Mouse (Mus musculus) mesoderm, embryonic 11.5 days (tissue): Measurements from ENCODE around the gene Dohh.

ENCODE experiments used
- DNase-seq: peaks from one replicate; pipeline ENCODE4 v3.0.0-alpha.2; 2012; ENCODE audit warnings: low read depth, low spot score

Dohh gene

DNA sequence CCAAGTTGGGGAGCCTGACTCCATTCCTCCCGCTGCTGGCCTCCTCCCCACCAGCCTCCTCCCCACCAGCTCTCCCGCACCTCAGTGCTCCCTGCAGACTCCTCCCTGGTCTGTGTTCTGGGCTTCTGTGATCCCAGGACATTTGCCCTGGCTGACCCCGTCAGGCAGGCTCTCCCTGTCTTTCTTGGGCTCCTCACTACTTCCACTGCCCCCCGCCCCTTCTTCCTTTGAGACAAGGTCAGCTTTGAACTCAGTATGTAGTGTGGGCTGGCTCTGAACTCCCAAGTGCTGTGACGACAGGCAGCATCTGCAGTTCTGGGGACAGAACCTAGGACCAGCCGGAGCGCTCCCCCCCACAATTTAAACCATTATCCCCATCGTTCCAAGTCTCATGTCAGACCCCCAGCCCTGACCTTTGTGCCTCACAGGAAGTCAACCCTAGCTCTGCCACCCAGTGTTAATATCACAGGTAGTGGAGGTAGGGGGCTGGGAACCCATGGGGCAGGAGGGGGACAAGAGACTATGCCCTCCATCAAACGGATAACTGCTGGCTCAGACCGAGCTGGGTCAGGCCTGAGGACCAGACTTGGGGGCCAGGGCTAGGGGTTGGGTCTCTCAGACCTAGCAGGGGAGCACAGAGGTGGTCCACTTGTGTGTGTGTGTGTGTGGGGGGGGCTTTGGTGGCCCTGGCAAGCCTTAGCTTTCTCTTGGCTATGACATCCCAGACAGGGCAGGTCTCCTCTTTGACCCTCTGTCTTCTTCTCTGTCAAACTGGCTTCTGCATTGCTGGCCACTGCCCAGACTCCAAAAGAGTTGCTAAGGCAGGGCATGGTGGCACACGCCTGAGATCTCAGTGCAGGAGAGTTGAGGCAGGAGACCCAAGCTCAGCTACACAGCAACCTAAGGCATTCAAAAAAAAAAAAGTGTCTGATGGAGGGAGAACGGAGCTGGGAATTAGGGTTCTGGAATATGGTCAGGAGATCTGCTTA is 33.3 kb downstream of the Dohh start:
- no peak for DNase-seq

DNA sequence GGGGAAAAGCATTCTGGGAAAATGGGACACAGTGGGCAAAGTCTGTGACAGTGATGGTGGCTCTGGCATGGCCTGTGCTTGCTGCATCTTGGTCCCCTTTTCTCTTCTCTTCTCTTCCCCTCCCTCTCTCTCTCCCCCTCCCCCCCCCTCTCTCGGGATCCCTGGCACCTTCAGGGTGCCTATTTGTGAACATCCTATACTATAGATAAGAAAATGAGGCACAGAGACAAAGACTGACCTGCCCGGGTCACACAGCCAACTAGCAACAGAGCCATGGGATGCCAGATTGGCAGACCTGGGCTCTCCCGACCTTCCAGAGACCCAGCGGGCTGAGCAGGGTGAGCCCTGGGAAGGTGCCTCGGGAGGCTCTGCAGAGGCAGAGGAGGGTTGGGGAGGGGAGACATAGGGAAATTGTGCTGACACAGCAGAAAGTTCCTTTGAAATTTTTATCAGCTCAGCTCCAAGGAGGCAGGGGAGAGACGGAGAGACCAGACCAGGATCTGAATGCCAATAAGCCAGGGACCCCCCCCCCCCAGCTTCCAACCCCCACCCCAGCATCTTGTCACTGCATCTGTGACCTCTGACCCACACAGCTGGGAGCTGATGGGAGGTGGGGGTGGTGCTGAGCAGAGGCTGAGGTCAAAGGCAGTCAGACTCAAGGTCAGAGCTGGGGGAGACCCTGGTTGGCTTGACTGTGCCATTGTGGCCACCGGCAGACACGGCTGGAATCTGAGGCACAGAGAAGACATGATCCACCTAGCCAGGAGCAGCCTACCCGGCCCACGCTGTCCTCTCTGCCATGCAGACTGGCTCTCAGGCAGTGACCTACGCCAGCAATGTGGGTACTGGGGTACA is 34.2 kb downstream of the Dohh start:
- no peak for DNase-seq

DNA sequence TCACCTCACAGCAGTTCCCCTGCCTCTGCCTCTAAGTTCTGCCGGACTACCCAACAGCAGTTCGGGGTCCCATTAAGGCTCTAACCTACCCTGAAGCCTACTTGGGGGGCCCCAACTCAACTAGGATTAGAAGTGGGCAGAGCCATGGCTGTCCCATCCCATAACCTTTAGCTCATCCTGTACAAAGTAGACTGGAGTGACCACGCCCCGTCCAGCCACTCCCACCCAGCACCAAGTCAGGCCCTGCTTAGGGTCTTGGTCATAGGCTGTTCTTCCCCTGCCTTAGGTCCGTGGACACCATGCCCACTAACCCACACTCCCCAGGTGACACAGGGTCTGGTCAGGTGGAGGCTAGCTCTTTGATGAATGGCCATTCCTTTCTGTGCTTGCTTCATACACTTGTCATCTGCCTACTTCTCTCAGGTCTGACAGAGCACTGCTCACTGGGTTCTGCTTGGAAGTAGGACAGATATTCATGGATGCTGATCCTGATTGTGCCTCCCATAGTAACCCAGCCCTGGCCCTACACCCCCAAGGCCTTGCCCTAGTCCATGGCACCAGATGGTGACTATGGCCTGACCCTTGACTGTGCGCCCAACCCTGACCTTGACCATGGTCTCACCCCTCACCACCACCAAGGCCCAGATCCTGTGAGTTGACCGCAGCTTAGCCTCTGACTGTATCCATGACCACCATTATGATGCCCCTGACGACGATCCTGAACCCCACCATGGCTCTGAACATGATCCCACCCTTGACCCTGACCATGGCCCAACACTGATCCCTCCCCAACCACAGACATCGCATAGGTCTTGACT is 35.1 kb downstream of the Dohh start:
- no peak for DNase-seq

DNA sequence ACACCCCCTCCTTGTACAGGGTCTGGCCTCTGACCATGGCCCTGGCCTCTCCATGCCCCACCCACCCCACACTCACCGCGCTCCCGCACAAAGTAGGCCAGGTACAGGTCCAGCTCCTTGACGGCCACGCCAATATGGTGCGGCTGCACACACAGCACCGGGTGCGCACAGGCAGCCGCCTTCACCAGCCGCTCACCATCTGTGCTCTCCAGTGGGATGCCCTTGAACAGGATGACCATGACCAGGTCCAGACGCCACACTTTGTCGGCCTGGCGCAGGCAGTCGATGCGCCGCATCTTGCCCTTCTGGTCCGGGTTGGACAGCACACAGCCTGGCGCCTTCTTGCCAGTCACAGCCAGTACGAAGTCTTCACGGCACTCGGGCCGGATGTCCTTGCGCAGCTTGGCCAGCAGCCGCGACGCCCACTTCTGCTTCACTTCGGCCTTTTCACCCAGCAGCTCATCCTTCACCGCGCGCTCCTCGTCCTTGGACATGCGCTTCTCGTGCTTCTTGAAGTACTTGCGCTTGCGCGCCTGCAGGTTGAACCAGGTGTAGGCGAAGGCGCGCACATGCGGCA is 36.1 kb downstream of the Dohh start:
- DNase-seq = no peak

DNA sequence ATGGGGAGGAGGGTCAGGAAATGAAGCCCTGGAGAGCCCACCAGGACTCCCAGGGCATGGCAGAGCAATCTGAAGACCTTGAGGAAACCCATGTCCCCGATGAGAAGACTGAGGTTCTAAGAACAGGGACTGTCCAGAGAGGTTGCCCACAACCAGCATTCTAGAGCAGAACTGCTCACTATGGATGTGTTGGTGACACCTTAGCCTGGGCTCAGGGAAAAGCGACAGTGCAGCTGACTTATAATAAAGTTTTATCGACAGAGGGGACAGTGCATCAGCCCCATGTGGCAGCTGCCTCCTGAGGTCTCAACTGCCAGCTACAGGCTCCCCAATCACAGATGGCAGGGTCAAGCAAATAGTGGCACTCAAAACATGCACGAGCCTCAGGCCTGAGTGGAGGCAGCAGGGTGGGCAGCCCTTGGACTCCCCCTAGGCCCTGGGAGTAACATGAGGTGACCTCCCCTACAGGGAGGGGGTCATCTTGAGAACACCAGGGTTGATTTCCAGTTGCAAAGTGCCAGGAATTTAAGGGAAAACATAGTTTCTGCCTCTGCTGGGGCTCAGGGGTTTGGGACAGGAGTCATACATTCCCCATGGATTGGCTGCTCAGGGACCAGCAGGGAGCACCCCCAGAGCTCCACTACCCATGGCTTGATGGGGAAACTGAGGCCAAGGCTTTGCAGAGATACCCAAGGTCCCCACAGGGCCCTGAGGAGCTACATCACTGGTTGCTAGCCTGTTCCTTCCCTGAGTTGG is 37.0 kb downstream of the Dohh start:
- no peak for DNase-seq

DNA sequence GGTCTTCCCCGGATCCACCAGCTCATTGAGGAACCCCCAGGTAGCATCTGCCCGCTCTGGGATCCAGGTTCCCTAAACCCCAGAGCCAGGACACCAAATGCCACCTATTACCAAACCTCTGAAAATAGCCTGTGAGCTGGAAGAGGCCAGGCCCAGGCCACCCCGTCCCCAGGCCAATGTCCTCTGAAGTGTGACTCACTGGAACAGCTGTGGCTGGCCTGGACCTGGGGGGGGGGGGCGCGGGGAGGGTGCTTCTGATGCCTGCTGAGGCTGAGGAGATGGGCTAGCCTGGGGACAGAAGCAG is 37.5 kb downstream of the Dohh start:
- DNase-seq = no peak

DNA sequence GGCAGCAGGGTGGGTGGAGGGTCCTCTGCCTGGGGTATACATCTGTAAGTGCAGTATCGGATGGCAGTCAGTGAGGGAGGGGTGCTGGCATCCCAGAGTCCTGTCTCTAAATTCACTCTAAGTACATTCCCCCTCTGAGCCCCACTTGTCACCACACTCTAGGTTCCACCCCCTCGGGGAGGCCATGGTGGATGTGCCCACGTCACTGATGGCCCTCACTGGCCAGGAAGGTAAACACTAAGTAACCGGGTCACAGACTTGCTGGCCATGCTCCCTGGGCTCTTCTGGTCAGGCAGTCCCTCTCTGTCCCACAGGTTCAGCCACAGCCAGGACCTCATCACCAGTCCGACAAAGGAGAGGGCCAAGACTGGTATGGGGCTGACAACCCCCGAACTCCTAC is 38.0 kb downstream of the Dohh start:
- DNase-seq = no peak

DNA sequence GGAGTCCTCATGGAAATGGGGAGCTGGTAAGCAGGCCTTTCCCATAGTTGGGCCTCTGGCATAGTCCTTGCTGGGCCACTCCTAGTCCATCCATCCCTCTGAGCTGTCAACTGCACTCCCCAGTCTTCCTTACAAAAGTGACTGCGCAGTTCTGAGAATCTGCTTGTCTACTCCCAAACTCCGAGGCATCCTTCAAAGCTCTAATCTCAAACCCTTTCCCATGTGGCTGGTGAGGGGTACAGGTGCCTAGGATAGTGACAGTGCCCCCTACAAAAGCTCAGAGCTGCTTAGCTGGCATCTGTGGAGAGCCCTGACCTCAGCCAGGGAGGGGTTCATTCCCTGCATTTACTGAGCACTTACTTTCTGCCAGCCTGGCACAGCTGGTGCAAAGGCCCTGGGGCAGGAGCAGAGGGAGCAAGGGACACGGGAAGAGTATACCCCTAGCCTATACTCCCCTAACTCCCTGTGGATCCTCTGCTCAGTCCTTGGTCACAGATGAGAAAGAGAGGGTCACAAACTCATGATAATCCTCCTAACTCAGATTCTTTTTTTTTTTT is 38.5 kb downstream of the Dohh start:
- no peak for DNase-seq

DNA sequence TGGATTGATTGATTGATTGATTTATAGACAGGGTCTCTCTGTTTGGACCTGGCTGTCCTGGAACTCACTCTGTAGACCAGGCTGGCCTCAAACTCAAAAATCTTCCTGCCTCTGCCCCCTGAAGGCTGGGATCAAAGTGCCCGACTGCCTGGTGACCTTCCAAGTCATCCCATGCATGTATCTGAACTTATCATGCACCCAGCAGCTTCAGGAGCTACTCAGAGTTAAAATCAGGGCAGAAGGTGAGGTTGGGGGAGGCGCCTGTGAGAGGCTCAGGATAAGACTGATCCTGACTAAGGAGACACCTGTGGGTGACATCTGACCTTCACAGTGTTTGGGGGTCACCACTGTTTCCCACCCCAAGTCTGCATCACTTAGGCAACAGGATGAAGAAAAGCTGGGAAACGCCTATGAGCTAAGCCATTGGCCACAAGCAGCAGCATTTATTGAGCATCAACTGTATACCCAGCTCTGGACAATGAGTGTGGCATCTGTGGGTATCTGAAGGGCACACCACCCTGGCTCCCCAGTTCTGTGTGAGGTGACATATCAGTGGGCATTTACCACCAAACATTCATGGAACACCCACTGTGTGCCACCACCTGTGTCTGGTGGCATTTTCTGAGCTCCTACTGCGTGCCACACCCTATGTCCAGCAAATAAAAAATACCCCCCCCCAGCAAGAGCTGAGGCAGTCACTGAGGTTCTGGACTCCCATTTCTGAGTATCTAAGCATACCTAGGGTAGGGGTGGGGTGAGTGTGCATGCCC is 39.4 kb downstream of the Dohh start:
- DNase-seq = no peak

DNA sequence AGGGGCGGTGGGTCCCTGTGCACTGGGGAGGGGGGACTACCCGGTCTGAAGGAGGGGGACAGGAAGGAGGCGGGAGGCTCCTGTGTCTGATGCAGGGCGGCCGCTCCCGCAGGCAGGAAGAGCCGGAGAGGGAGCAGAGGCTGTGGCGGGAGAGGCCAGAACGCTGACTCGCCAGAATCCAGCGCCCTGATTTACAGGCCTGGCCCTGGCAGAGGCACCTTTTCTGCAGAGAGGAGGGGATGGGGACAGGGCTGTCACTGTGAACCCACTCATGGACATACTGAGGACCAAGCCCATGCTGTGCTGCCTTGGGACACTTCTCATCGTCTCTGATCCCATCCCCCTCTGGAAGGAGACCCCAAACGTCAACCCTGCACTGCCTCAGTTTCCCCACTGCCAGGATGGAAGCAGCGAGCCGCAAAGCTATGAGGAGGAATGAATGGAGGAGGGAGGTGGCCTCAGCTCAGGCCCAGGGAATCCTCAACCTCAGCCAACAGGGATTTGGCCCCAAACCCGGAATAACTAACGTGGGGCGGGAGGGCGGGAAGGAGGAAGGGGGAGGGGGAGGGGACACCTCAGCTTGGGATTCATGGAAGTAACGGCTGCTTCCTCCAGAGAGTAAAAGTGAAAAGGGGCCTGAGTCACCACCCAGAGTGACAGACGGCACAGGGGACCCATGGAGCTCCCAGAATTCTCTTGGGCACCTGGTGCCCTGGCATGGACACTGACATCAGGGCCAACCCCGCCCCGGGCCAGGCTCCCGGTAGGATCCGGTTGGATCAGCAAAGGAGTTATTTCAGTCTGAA is 40.2 kb downstream of the Dohh start:
- DNase-seq = no peak

DNA sequence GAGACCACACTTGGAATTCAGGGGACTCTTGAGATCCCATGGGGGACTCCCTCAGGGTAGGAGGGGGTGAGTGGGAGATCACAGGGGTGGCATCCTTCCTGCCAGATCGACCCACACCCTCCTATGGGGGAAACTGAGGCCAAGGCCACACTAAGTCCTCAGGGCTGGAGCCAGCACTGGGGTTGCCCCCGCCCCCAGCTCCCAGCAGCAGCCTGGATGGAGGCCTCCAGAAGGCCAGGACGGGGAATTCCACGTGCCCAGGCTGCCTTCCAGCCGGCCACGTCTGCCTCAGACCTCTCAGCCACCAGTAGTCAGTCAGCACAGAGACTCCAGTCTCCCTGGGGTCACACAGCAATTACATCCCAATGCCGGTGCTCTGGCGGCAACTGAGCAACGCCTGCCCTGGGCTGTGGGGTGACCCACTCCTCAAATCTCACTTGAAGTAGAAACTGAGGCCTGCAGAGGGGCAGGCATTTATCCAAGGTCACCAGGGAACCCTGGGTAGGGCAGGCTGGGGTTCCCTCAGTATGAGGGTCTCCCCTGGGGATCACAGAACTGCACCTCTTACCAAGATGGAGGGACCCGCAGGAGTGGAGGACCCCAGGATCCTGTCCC is 41.1 kb downstream of the Dohh start:
- DNase-seq = no peak

DNA sequence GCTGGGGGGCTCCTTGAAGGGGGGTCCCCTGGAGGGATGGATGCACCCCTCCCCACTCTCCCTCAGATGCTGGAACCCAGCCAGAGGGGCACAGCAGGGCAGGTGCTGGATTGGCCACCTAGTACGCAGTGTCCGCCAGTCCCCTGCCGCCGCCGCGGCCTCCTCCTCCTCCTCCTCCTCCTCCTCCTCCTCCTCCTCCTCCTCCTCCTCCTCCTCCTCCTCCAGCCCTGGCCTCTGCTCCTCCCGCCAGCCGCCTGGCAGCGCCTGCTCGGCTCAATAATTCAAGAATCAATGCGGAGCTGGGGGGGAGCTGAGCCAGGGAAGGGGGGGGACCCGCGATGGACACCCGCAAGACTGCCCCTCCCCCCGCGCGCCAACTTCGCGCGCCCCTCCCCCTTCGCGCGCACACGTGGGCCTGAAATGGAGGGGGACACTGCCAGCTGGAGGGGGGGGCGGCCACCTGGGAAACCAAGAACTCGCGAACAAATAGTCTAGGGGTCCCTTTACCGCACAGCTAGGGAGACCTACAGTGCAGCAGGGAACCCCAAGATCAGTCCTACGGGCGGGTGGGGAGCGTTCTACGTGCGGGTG is 41.9 kb downstream of the Dohh start:
- no peak for DNase-seq

DNA sequence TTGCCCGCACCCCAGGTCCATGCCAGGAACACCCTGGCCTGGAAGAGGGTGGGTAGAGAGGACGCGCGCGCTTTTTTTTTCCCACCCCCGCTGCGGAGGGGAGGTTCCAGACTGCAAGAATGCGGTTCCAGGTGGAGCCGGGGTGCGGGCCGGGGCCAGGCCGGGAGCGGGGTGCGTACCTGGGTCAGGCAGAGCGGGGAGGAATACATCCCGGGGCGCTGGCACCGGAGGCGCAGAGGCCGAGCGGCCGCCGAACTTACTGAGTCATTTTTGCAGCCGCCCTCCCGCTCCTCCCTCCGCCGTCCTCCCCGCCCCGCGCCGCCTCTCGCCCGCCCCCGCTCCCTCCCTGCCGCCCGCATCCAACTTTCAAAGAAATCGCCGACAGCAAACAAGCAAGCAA is 42.7 kb downstream of the Dohh start:
- no peak for DNase-seq

DNA sequence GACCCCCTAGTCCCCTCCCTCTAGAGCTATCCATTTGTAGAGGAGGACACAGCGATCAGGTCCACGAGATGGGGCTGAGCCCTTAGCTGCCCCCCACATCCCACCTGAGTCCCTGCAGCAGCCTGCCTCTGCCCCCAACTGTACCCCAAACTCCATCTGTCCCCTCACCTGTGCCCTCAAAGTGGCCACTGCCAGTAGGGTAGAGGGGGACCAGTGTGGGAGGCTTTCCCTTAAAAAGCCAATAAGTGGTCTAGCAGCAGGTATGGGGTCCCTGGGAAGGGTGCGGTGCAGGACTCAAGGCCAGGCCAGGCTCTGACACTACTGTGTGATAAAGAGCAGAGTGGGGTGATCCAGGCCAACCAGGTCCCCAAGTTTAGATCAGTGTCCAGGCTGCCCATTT is 43.1 kb downstream of the Dohh start:
- no peak for DNase-seq

DNA sequence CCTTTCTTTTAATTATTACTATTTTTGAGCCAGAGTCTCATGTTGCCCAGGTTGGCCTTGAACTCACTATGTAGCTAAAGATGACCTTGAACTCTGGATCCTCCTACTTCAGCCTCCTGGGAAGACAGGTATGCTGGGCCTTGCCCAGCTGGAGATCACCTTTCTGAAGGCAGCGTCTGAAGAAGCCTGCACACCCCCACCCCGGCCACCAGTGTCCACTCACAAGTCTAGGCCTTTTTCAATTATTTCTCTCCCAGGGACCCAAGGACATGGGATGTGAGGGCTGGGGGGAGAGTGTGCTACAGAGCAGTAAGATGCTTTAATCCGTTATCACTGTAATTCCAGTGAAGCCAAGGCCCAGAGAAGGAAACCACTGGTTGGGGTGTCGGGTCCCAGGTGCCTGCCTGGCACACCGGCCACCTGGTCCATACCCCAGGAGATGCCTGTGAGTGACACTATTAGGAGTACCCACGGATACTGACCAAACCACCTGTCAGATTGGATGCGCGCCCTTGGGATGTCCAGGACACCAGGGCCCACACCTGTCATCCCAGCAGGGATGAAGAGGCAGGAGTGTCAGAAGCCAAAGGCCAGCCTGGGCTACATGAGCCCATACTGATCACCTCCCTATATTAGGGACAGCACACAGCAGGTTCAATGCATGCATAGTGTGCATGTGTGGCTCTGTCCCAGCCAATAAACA is 43.7 kb downstream of the Dohh start:
- DNase-seq = no peak

DNA sequence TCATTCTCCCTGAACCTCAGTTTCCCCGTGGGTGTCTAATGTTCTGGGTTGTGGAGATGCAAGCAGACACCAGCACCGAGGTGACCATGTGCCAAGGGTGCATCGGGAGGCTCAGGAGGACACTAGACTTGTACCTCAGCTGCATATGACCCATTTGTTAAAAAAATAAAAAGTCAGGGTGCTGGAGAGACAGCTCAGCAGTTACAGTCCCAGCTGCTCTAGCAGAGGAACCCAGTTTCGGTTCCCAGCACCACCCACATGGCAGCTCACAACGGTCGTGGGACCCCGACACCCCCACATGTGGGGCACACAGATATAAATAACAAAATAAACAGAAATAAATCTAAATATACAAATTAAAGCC is 44.3 kb downstream of the Dohh start:
- DNase-seq = no peak

DNA sequence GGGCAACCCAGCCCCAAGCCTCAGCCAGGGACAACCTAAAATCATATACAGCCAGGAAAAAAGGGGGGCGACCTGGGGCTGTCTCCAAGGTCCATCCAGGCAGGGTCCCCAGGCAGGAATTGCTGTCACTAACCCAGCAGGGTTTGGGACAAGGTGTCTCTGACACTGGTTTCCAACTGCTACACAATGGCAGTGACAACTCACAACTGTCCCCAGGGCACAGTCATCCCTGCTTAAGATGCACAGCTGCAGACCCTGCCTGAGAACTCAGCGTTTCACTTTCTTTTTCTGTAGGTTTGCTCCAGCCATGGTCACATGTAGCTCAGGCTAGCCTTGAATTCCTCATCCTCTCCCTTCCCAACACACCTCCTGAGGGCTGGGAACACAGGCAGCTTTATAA is 44.9 kb downstream of the Dohh start:
- DNase-seq = no peak
